Mouse (Mus musculus) adrenal gland, postnatal 10 days (tissue): ENCODE results near the gene Itga1. TPM values are rescaled to one million over a fixed set of nuclear protein-coding genes. Genes with fewer than 3 reads are reported as not detected.
A peak's percentile ranks its signal among the peaks of the same experiment; 100 is the strongest.

Source experiments
- DNase-seq: peaks from one replicate; pipeline ENCODE4 v3.0.0; 2021; ENCODE audit warnings: mixed read lengths
- total RNA-seq, 2 experiments: library from RNA; stranded (reverse); gene quantifications; 2 replicates each; pipeline ENCODE4 v1.2.3; 2021

The Itga1 gene
- total RNA-seq, 2 experiments from 2014 or later, result 42.4 to 59.2 TPM

- peak; percentile 64 for DNase-seq
Measured at GRCm38 (mm10) chr13:114987161-114987560, 114.6 kb downstream of the Itga1 start.

GRCm38 (mm10) chr13:114984658-114985057 lies 117.1 kb downstream of the Itga1 start:
- DNase-seq, result no peak

- DNase-seq, result no peak
Measured at GRCm38 (mm10) chr13:114983116-114983515, 118.6 kb downstream of the Itga1 start.

GRCm38 (mm10) chr13:114980831-114981419 lies 120.8 kb downstream of the Itga1 start:
- DNase-seq, result no peak

GRCm38 (mm10) chr13:114974484-114975042 lies 127.2 kb downstream of the Itga1 start:
- no peak for DNase-seq

- DNase-seq, result no peak
Measured at GRCm38 (mm10) chr13:114971905-114972304, 129.9 kb downstream of the Itga1 start.

- DNase-seq, result peak; percentile 88
Measured at GRCm38 (mm10) chr13:114964233-114964632, 137.5 kb downstream of the Itga1 start.

- no peak for DNase-seq
Measured at GRCm38 (mm10) chr13:114954516-114954915, 147.2 kb downstream of the Itga1 start.

GRCm38 (mm10) chr13:114933541-114933940 lies 168.2 kb downstream of the Itga1 start:
- peak; percentile 54 for DNase-seq

GRCm38 (mm10) chr13:114931775-114932294 lies 169.9 kb downstream of the Itga1 start, which contains the start of gene Itga2:
Gene Itga2, minus strand, starts transcription at chr13:114932100.
- peak; percentile 82 for DNase-seq

- DNase-seq, result peak; percentile 35
Measured at GRCm38 (mm10) chr13:114930996-114931649, 170.6 kb downstream of the Itga1 start.

- no peak for DNase-seq
Measured at GRCm38 (mm10) chr13:114924785-114925184, 177.0 kb downstream of the Itga1 start.

- peak; percentile 7 for DNase-seq
Measured at GRCm38 (mm10) chr13:114923331-114923730, 178.4 kb downstream of the Itga1 start.

- no peak for DNase-seq
Measured at GRCm38 (mm10) chr13:114915767-114916166, 186.0 kb downstream of the Itga1 start.

GRCm38 (mm10) chr13:114914963-114915362 lies 186.8 kb downstream of the Itga1 start:
- no peak for DNase-seq

- DNase-seq, result no peak
Measured at GRCm38 (mm10) chr13:114914559-114914958, 187.2 kb downstream of the Itga1 start.

- DNase-seq, result no peak
Measured at GRCm38 (mm10) chr13:114910629-114911028, 191.1 kb downstream of the Itga1 start.

- DNase-seq, result no peak
Measured at GRCm38 (mm10) chr13:114909514-114909913, 192.2 kb downstream of the Itga1 start.

- DNase-seq, result no peak
Measured at GRCm38 (mm10) chr13:114907876-114908275, 193.9 kb downstream of the Itga1 start.
